Mouse (Mus musculus) thymus, postnatal 36 days (tissue): Measurements from ENCODE around the gene Ctsa.

ENCODE experiments used
- DNase-seq, 2 experiments: peaks; one replicate each; pipeline ENCODE4 v3.0.0; 2022; ENCODE audit warnings: mixed read lengths in 2 of 2

The Ctsa gene

GRCm38 (mm10) chr2:164879568-164880277 lies 47.0 kb downstream of the Ctsa start:
- DNase-seq: peak; percentile 94 to 95

- no peak for DNase-seq
Observed at GRCm38 (mm10) chr2:164882619-164883018, 49.9 kb downstream of the Ctsa start.

DNA sequence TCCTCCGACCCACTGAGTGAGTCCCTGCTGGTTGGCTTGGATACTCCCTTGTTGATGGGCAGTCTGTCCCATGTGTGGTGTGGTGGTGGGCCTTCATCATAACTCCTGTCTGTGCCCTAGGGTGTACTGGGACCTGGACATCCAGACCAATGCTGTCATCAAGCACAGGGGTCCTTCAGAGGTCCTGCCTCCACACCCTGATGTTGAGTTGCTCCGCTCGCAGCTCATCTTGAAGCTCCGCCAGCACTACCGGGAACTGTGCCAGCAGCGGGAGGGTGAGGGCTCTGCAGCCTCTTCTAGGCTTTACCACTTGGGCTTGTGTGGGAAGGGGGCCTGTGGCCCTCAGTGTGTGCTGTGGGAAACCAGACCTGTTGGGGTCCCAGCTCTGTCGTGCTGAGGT lies 53.1 kb downstream of the Ctsa start:
- no peak for DNase-seq

GRCm38 (mm10) chr2:164886617-164887016 lies 53.9 kb downstream of the Ctsa start:
- DNase-seq: no peak

DNA sequence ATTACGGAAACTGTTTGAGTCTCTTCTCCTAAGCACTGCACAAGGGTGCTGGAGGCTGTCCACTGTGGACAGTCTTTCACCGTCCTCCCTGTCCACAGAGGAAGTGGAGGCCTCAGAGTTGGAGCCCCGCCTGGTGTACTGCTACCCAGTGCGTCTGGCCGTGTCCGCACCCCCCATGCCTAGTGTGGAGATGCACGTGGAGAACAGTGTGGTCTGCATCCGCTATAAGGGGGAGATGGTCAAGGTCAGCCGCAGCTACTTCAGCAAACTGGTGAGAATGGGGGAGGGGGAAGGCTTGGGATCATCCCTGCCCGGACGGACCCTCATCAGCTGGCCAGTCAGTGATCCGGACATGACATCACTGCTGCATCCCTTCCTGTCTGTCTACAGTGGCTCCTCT lies 56.3 kb downstream of the Ctsa start:
- peak in 1 of 2 experiments; percentile 25 for DNase-seq

- DNase-seq: no peak
Observed at GRCm38 (mm10) chr2:164889960-164890359, 57.3 kb downstream of the Ctsa start.
